Mouse (Mus musculus): Measurements from ENCODE around the gene 4930451I11Rik. TPM values are rescaled to one million over a fixed set of nuclear protein-coding genes. Genes with fewer than 3 reads are reported as not detected.

4930451I11Rik gene
- total RNA-seq, 2 experiments from 2014 or later: not detected

DNA sequence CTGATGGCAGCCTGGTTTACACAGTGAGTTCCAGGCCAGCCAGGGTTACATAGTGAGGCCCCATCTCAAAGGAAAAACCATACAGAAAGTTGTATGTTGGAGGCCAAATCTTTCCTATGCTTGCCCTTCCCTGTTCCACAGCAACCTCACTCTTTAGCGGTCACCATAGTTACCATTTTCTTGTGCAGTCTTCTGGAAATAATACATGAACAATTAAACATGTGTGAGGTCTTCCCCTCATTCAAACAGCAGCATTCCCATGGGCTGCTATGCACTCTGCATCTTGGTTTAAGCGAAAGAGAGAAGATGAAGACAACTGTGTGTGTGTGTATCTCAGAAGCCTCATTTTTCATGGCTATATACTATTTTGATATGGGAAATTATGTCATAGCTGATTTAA, 14.1 kb upstream of the 4930451I11Rik start:
- no peak for DNase-seq (ENCODE audit: low spot score in 2 of 2)
- intact Hi-C loops (cut with DNase I): no loop called here

DNA sequence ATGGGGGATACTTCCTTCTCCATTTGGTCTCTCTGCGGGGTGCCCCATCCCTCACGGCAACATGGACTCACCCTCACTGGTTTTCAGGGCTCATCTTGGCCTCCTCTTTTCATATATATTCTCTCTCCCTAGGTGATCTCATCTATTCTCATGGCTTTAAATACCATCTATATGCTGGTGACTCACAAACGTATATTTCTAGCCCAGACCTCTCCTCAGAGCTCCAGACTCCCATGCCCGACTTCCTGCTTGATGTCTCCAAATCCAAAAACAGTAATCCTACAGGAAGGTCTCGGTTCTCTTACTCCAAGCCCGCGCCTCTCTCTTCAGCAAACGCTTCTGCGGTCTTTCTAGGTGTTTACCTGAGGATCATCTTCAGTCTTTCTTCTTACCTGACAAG, 11.8 kb upstream of the 4930451I11Rik start:
- intact Hi-C loops (cut with DNase I): no loop called here
- DNase-seq (ENCODE audit: low spot score in 2 of 2): no peak

DNA sequence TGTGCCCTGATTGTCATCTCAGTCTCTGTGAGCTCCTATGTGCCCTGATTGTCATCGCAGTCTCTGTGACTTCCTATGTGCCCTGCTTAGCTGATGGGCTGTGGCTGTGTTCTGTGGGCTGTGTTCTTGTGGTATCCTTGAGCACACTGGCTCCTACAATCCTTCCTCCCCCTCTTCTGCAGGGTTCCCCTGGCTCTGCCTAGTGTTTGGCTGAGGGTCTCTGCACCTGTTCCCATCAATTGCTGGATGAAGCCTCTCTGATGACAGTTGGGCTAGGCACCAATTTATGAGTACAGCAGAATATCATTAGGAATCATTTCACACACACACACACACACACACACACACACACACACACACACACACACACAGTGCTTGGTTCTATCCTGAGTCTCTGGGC, 1.9 kb upstream of the 4930451I11Rik start:
- DNase-seq (ENCODE audit: low spot score in 2 of 2): no peak
- intact Hi-C loops (cut with DNase I): no loop called here

DNA sequence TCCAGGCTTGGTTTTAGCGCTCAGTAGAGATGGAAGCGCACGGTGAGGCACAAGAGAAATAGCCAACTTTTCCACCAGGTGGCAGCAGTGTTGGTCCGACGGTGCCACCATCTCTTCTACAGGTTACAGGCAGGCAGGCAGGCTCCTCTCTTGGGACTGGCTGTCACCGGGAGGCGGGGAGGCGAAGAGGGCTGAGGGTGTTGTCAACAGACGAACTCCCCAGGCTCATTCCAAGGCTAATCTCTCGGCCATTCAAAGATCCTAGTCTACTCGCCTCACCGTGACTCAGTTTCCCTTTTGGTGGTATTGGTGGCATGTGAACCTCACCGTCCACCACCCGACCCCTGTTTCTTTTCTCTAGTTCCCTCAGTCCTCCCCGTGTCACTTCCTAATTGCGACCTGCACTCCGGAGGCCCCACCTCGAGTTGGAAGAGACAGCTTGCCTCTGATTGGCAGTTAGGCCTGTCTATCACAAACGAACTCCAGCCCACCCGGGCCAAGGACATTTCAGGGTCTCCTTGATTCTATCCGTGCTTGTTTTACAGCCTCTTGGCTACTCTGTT, 678 bp upstream of the 4930451I11Rik start:
- intact Hi-C loops (cut with DNase I): loop anchor here (1.0 kb wide), 1 partner anchor 30 kb away; the partner anchor contains the start of gene Ino80e
- peak; percentile 71 to 73 for DNase-seq (ENCODE audit: low spot score in 2 of 2)

DNA sequence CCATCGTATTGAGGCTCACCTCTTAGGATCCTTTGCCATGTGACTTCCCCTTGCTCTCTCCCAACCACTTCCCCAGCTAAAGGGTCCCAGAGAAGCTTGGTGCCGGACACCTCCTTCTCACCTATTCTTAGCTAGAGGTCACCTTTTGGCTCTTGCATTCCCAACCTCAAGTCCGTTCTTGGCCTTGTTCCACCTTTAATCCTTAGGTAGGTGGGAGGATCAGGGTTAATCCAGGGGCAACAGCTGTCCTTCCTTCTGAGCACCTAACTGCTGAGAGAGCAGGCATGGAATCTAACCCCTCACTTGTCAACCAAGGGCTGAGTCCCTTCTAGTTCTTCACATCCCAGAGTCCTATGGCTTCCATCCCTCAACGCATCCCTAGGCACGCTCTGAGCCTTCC, 5.5 kb downstream of the 4930451I11Rik start:
- intact Hi-C loops (cut with DNase I): no loop called here
- no peak for DNase-seq (ENCODE audit: low spot score in 2 of 2)

DNA sequence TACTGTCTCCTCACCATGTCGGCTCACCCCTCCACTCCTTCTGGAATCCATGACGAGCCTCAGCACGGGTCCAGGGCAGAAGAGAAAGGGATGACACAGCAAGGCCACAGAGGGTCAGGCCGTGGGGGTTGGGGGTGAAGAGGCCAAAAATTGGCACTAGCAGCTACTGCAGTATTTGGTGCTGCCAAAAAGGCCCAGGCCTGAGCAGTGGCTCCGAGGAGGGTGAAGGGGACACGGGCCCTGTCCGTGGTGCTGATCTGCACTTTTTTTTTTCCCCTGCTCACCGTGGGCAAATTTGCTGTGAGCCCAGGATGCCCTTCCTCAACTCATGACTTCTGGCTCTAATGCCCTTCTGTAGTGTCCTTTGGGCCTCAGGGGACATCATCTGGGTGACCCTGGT, 6.0 kb downstream of the 4930451I11Rik start:
- intact Hi-C loops (cut with DNase I): no loop called here
- DNase-seq (ENCODE audit: low spot score in 2 of 2): no peak

DNA sequence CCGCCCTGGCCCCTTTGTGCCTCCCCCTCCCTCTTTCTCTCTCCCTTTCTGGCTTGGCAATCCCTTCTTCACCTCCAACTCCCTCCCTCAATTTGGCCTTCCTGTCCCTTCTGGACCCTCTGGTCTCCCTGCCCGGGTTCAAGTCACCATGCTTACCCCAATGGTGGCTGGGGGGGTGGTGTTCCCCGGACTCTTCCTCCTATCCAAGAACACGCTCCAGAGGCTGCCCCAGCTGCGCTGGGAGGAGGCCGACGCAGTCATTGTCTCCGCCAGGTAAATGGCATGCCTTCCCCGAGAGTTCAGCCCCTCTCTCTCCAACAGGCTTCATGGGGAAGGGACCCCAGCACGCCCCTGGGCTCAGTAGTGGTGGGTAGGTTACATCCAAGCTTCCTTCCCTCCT, 7.5 kb downstream of the 4930451I11Rik start:
- DNase-seq (ENCODE audit: low spot score in 2 of 2): no peak
- intact Hi-C loops (cut with DNase I): no loop called here

DNA sequence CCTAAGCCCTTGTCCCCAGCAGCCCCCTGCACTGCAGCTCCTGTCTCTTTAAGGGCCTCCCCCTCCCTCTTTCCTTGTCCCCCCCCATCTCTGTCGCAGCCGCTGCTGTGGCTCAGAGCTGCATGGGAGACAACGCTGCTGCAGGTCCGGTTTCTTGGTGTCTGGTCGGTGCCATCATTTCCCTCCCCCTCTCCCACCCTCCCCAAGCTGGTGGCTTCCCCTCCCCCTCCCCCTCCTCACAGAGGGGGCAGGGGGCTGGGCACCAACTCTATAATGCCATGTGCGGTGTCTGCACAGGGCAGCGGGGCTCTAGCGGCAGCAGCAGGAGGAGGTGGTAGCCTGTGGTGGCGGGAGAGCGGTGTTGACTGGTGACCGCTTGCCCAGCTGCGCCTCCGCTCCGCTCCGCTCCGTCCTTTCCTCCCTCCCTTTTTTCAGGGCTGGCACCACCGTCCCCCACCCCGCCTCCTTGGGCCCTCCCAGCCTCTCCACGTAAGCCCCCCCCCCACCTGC, 8.2 kb downstream of the 4930451I11Rik start:
- intact Hi-C loops (cut with DNase I): no loop called here

DNA sequence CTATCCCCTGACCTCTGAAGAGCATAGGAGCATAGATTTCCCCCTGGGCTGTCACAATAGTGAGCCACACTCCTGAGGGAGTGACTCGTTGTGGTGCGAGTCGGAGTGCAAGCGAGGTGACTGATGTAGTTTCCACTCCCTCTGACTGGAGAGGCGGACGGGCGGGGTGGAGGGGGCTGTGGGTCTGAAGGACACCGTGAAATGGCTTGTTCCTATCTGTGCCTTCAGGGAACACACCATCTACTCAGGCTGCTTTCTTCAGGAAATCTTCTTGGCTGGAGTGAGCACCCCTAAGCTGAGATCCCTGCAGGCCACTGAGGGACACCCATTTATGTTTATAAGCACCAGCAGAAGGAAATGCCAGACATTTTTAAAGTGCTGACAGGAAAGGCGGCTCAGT, 8.7 kb downstream of the 4930451I11Rik start:
- intact Hi-C loops (cut with DNase I): no loop called here
- no peak for DNase-seq (ENCODE audit: low spot score in 2 of 2)

More for the DNA sequence above, 8.2 kb downstream of the 4930451I11Rik start:
- DNase-seq (ENCODE audit: low spot score in 2 of 2): peak in 1 of 2 experiments; percentile 43

DNA sequence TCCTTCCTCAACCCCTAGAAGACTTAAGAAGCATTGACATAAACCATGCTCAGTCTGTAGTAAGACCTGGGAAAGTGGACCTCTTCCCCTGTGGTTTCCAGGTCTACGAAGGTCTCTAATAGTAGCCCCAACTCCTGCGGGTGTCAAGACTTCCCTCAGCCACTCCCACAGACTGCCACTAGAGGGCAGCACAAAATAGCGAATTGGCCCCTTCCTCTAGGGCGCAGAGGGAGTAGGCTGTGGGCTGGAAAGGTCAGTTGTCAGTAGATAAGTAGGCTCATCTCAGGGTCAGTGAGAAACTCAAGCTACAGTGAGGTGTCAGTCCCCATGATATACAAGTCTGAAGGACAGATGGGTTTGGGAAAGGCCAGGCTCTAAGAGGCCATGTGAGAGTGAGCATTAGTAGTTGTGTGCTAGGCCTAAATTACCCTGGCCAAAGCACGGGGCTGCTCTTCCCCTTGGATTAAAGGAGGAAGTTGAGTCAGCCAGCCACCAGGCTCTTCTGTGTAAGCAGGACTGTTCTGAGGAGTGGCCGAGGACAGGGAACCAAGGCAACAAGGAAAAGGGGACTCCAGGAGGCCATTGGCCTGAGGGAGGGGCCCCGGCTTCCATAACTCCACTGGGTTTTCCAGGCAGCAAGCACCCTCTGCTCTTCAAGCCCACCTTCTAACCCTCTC, 9.5 kb downstream of the 4930451I11Rik start:
- intact Hi-C loops (cut with DNase I): no loop called here
- peak; percentile 71 to 78 for DNase-seq (ENCODE audit: low spot score in 2 of 2)

DNA sequence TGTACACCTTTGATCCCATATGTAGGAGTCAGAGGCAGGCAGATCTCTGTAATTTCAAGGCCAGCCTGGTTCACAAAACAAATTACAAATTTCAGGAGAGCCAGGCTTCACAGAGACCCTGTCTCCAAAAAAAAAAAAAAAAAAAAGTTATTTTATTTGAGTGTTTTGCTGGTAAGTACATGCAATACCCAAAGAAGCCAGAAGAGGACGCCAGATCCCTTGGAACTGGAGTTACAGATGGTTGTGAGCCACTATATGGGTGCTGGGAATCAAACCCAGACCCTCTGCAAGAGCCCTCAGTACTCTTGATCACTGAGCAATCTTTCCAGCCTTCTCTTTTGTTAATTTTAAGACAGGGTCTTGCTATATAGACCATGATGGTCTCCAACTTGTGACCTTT, 12.6 kb downstream of the 4930451I11Rik start:
- no peak for DNase-seq (ENCODE audit: low spot score in 2 of 2)
- intact Hi-C loops (cut with DNase I): loop anchor here (10.0 kb wide), 1 partner anchor 366 kb away; no protein-coding TSS in a partner anchor

DNA sequence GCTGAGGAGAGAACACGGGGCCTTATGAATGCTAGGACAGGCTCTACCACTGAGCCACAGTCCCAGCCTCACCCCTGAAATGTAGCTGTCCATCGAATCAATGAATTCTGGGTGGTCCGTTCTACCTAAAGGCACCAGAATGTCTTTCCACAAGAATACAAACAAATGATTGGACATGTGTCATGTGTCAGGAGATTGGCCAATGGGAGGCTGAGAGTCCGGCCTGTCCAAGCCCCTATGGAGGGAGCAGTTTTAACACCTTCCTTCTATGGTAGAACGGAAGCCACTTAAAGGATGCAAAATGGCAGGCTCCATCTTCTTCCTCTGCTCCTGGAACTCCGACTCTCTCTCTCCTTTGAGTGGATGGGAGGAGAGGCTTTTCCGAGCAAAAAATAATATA, 13.8 kb downstream of the 4930451I11Rik start:
- intact Hi-C loops (cut with DNase I): loop anchor here (10.0 kb wide), 1 partner anchor 367 kb away; no protein-coding TSS in a partner anchor
- no peak for DNase-seq (ENCODE audit: low spot score in 2 of 2)

DNA sequence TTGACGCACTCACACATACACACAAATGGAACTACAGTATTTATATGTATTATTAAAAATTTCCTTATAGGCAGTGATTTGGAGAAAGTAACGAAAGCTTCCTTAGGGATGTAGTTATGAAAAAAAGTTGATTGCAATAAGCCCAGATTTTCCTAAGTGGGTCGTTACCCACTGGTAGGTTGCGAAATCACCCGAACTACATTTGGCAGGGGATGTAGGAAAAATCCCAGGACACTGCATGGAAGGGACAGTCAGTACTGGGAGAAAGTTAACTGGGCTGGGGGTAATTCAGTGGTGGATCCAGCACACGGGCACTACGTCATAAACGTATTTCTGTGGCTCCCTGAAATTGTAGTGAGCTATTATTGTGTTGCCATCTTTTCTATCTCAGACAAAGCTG, 14.9 kb downstream of the 4930451I11Rik start:
- intact Hi-C loops (cut with DNase I): loop anchor here (10.0 kb wide), 1 partner anchor 368 kb away; no protein-coding TSS in a partner anchor

DNA sequence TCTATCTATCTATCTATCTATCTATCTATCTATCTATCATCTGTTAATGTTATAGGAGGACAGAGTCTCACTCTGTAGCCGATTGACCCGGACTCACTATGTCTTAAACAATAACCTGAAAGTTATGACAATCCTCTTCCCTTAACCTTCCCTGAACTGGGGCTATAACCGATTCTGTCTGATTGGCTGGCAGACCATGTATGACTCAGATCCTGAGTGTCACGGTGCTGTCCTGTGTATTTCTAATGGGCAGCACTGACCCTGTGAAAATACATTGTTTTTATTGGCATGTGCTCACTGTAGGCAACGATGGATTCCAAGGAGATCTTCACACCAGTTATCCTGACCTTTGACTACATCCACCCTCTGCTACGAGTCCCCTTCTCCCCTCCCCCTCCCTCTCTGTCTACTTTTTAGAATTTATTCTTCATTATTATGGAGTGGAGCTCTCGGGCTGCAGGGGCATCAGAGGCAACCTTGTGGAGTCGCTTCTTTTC, 15.7 kb downstream of the 4930451I11Rik start:
- DNase-seq (ENCODE audit: low spot score in 2 of 2): no peak
- intact Hi-C loops (cut with DNase I): loop anchor here (10.0 kb wide), 1 partner anchor 369 kb away; no protein-coding TSS in a partner anchor

More for the DNA sequence above, 14.9 kb downstream of the 4930451I11Rik start:
- no peak for DNase-seq (ENCODE audit: low spot score in 2 of 2)

DNA sequence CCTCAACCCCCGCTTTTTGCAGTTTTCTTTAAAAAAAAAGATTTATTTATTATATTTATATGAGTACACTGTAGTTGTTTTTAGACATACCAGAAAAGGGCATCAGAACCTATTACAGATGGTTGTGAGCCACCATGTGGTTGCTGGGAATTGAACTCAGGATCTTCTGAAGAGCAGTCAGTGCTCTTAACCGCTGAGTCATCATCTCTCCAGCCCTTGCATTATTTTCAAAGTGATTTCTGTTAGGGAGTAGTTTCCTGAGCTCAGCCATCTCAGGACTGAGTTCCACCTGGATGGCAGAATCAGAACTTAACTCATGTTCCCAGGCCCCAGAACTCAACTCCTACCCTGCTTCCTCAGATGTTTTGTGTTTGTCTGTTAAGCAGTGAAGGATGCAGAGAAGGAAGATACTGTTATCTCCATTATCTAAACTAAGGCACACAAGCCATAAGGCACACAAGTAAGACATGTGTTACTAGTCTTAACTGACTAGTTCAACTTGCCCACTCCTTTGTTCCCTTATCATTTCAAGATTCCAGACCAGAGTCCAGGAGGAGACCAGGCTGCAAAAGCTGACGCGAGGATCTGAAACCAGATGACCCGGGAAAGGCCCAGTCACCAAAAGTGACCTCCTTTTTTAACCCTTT, 21.6 kb downstream of the 4930451I11Rik start:
- no peak for DNase-seq (ENCODE audit: low spot score in 2 of 2)
- intact Hi-C loops (cut with DNase I): loop anchor here (10.0 kb wide), 1 partner anchor 375 kb away; no protein-coding TSS in a partner anchor

DNA sequence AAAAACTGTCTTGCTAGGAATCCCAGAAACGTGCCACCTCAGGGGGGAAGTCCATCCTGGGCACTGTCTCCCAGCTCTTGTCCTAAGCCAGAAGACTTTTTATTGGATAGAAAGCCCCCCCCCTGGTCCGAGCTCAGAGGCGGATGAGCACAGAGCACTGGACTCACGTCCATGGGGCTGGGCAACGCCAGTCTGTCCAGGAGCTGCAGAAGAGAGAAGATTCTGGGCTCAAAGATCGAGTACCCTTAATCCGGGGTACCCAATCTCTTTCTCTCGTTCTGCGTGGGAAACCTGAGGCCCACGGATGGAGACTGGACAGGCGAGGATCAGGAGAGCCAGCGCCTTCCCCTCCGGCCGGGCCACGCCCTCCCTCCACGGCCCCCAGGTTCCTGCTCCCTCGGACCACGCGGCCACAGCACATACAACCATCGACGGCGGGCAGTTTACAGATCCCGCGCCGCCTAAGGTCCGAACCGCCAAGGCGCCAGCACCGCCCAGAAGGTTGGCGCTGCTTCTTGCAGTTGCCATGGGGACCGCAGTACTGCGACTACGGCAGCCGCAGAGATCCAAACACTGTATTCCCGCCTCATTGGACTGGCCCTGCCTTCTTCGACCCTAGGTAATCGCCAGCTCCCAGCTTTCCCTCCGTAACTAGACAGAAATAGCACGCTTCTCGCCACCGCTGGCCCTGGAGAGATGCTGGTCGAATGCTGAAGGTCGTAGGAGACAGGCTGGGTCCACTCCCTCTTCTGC, 22.6 kb downstream of the 4930451I11Rik start:
- DNase-seq (ENCODE audit: low spot score in 2 of 2): peak; percentile 92 to 93
- intact Hi-C loops (cut with DNase I): no loop called here

DNA sequence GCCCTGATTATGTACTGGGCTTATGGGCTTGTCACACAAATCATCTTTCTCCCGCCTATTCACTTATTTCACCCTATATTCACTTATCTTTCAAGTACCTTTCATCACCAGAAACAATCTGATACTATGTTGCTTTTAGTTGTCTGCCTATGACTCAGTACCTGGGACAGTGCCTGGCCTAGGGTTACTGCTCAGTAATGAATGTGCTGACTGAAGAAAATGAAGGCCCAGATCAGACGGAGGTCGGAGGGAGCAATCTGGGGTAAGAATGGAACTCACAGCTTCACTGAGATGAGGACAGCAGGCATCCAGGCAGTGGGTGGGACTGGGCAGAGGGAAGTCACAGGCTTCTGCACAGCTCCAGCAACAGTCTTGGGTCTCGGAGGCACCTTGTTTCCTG, 24.0 kb downstream of the 4930451I11Rik start:
- intact Hi-C loops (cut with DNase I): no loop called here
- no peak for DNase-seq (ENCODE audit: low spot score in 2 of 2)

DNA sequence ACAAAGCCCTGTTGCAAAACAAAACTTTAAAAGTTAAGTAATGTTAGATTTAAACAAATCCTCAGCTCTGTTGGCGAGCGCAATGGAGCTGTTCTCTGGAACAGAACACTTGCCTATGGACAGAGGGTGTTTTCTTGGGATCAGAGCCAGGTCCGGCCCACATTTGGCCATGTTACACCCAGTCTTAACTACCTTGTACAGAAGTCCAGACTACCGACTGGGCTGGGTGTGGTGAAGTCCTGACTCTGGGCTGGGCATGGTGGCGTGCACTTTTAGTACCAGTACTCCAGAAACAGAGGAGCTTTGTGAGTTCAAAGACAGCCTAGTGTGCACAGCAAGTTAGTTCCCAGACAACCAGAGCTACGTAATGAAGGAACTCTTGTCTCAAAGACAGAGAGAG, 24.5 kb downstream of the 4930451I11Rik start:
- intact Hi-C loops (cut with DNase I): no loop called here
- no peak for DNase-seq (ENCODE audit: low spot score in 2 of 2)

DNA sequence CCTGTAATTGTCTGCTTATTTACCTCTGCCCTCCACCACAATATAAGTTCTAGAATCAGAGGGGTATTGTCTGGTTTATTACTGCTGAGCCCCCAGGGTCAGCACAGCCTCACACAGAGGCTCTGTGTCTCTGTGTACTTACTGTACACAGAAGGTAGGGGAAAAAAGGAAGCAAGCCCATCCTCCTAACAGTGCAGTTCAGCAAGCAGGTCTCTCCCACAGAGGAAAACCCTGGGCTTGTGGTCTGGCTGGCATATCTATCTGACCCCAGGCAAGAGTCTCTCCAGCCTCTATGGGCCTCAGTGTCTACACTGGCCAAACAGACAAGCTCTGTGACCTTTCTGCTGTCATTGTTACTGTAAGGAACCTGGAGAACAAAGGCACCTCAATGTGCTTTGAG, 27.7 kb downstream of the 4930451I11Rik start:
- no peak for DNase-seq (ENCODE audit: low spot score in 2 of 2)
- intact Hi-C loops (cut with DNase I): no loop called here

DNA sequence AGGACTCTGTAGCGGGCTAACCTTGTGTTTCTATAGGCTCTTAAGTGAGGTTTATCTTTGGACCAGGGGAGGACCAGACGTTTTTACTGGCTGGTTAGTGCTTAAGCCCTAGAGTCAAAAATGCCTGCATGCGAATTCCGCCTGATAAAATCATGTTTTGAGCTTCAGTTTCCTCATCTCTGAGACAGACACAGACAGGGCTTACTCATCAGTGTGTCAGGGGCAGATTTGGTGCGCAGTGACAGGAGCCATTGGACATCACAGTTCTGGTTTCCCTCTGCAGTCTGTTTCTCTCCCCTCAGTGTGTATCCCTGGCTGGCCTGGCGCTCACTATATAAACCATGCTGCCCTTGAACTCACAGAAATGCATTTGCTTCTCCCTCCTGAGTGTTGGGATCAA, 28.3 kb downstream of the 4930451I11Rik start:
- no peak for DNase-seq (ENCODE audit: low spot score in 2 of 2)
- intact Hi-C loops (cut with DNase I): no loop called here
